Mouse (Mus musculus) spleen, adult 2 months (tissue): ENCODE data around the gene Cnn3. TPM values are rescaled to one million over a fixed set of nuclear protein-coding genes. Genes with fewer than 3 reads are reported as not detected.

ENCODE experiments used
- DNase-seq, 2 experiments: peaks; one replicate each; pipeline versions ENCODE4 v3.0.0 to v3.0.0-alpha.2; 2012 to 2021; ENCODE audit warnings: low spot score in 2 of 2, low read depth in 1 of 2
- H3K27ac ChIP-seq: fragments of 200-500 bp; 2 replicates; pipeline ENCODE4 v1.5.1; 2012; ENCODE audit warnings: low read length, inconsistent platforms; ENCODE audit not compliant: insufficient read depth
- H3K27me3 ChIP-seq: fragments of 200-500 bp; 2 replicates; pipeline ENCODE4 v1.6.1; 2012; ENCODE audit warnings: mild to moderate bottlenecking, moderate library complexity, low read length, inconsistent platforms; ENCODE audit not compliant: control insufficient read depth, insufficient read depth
- H3K36me3 ChIP-seq: fragments of 200-500 bp; 2 replicates; pipeline ENCODE4 v1.6.1; 2012; ENCODE audit warnings: mild to moderate bottlenecking, low read length, inconsistent platforms; ENCODE audit not compliant: control insufficient read depth, insufficient read depth
- H3K4me1 ChIP-seq: fragments of 200-500 bp; 2 replicates; pipeline ENCODE4 v1.6.1; 2011; ENCODE audit warnings: inconsistent platforms; ENCODE audit not compliant: control insufficient read depth, insufficient read depth, insufficient read length
- H3K4me3 ChIP-seq: fragments of 200-500 bp; 2 replicates; pipeline ENCODE4 v1.5.1; 2011; ENCODE audit warnings: mild to moderate bottlenecking, inconsistent platforms; ENCODE audit not compliant: insufficient read depth, insufficient read length; ENCODE audit errors: extremely low read depth
- CTCF ChIP-seq: fragments of 200-500 bp; IDR thresholded peaks from 2 replicates; pipeline ENCODE4 v1.5.1; 2011; ENCODE audit warnings: mild to moderate bottlenecking, inconsistent platforms; ENCODE audit not compliant: insufficient read depth, insufficient read length, insufficient replicate concordance; ENCODE audit errors: extremely low read depth
- POLR2A ChIP-seq: fragments of 200-500 bp; IDR thresholded peaks from 2 replicates; pipeline ENCODE4 v1.6.1; 2011; ENCODE audit warnings: low read depth, low read length, inconsistent platforms
- WGBS: fragments of 180-500 bp; shearing (Covaris S2); methylation state at CpG from one replicate; pipeline ENCODE4 v1.1.7; 2018; 5-methylcytosine and 5-hydroxymethylcytosine counted together
- polyA plus RNA-seq: library from polyadenylated mRNA; depleted of rRNA; stranded (reverse); fragments of >200 nt; gene quantifications from 2 replicates; pipeline ENCODE4 v1.2.3, GENCODE M21; 2012

Cnn3 gene
- polyA plus RNA-seq, 1 experiment: 55.7 TPM

DNA sequence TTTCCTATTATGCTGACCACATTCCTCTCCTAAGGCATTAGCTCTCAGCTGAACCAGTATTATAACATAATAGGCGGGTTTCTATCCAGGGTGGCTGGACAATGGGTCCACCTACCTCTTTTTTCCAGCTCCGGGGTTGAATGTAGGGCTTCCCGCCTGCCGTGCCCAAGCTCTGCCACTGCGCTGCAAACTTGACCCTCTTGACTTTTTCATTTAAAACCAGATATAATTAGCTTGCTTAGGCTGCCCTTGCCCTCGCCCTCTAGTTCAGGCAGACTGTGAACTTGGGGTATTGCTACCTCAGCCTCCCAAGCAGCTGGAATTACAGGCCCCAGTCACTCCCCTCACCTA lies 8.1 kb upstream of the Cnn3 start:
- Histone ChIP-seq H3K36me3 (no peaks in the 10 kb centered on the region), H3K4me1 (no peaks in the 10 kb centered on the region), H3K27ac (no peak overlapping the region), H3K4me3 (no peak overlapping the region), H3K27me3 (no peaks in the 10 kb centered on the region)
- WGBS: 89% methylated on average over 6 of the region's 6 CpGs
- no peak for DNase-seq
- no peak for TF ChIP-seq CTCF
- no peak for TF ChIP-seq POLR2A

DNA sequence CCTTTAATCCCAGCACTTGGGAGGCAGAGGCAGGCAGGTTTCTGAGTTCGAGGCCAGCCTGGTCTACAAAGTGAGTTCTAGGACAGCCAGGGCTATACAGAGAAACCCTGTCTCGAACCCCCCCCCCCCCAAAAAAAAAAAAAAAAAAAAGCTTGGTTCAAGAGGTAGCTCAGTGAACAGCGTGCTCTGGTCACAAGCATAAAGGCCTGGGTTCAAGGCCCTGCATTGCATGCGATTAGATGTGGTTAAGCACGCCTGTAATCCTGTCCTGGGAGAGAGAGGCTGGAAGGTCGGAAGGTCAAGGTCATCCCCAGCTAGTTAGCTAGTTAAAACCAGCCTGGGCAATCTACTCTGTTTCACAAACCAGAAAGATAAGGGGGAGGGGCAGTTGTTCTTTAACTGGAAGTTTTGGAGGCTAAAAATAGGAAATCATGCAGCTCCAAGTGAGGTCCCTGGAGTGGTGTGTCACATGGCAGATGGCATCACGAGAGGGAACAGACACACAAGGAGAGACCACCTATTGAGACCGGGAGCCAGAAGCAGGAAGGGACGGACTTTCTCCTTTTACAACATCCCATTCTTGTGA lies 7.4 kb upstream of the Cnn3 start:
- H3K4me1 ChIP-seq: no peaks in the 10 kb centered on the region
- H3K4me3 ChIP-seq: no peak overlapping the region
- no peak for DNase-seq
- H3K36me3 ChIP-seq: no peaks in the 10 kb centered on the region
- no peak for TF ChIP-seq POLR2A
- TF ChIP-seq CTCF: no peak
- WGBS: 86% methylated on average over 9 of the region's 9 CpGs
- H3K27me3 ChIP-seq: no peaks in the 10 kb centered on the region
- H3K27ac ChIP-seq: no peak overlapping the region

DNA sequence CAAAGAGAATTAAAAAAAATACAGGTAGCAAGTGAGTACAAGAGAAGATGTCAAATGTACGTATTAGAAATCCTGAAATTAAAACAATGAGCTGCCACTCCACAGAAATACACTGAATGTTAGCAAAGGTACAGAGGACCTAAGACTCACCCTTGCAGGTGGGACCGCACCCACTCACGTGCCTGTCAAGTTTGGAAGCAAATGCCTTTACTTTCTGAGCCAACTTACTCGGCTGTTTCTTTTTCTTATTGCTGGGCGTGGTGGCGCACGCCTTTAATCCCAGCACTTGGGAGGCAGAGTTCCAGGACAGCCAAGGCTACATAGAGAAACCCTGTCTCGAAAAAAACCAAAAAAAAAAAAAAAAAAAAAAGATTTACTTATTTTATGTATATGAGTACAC lies 3.9 kb upstream of the Cnn3 start:
- Histone ChIP-seq H3K36me3 (no peaks in the 10 kb centered on the region), H3K27ac (no peak overlapping the region), H3K4me1 (peaks cover 4% of the 10 kb centered on the region), H3K27me3 (0 out of 2 replicates have a peak, but pooled peaks cover 2% of the 10 kb centered on the region), H3K4me3 (no peak overlapping the region)
- TF ChIP-seq POLR2A (no peak), CTCF (no peak)
- WGBS: 85% methylated on average over 8 of the region's 8 CpGs
- no peak for DNase-seq

DNA sequence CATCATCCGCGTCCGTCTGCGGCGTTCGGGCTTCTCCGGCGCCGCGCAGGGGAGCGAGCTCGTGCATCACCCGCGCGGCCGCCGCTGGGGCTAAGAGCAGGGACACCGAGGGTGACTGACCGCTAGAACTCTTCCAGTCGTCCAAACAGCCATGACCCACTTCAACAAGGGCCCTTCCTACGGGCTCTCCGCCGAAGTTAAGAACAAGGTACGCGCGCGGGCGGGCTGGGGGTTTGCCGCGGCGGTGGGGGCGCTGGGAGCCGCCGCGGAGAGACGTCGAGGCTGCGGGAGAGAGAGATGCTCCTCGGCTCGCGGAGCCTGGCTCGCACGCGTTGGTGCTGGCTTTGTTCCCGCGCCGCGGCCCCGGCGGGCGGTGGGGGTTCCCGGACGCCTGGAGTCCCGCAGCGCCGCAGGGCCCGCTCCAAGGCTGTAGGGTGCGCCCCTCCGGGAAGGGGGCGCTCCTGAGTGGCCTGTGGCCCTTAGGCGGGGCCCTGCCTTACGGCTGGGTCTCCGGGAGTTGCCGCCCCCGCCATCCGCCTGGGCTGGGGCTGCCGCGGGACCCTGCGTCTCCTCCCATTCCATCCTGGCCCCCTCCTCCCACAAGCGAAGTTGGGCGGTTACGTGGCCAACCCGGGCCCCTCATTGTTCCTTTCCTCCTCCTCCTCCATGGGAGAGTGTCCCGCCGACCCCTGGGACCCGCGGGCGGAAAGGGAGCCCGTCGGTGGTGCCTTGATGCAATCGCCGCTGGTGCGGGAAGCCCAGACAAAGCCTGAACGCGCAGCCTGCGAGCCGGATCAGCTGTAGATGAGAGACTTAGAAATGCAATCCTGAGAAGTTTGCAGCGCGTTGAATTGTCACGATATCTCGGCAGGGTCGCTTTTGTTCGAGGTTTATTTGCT lies 573 bp downstream of the Cnn3 start:
- DNase-seq: peak; percentile 40 to 79

DNA sequence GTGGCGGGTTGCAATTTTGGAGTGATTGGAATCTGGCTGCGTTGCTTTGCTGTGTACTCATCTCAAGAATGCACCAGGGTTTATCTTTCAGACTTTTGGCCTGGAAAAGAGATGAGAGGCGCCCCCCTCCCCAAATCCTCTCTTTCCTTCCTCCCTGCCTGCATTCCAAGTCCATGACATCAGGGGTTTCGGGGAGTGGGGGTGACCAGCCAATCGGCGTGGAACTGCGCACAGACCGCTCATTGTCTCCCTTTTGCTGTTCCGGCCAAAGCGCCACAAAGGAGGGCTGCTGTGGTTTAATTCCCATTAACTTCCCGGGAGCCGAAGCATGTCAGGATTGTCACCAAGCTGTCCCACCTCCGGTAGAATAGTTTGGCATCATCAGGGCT lies 1.2 kb downstream of the Cnn3 start:
- 2% methylated on average over 13 of the region's 13 CpGs for WGBS
- Histone ChIP-seq H3K36me3 (no peaks in the 10 kb centered on the region), H3K27me3 (0 out of 2 replicates have a peak, but pooled peaks cover 2% of the 10 kb centered on the region), H3K4me1 (peaks cover 4% of the 10 kb centered on the region), H3K27ac (peak overlapping the region; percentile 71), H3K4me3 (peak overlapping the region; percentile 87)
- DNase-seq: no peak
- TF ChIP-seq CTCF (no peak), POLR2A (no peak)

More for the DNA sequence above, 573 bp downstream of the Cnn3 start:
- TF ChIP-seq POLR2A (no peak), CTCF (peak; percentile 50; the same call in 1 of the 2 replicates)
- H3K4me1 ChIP-seq: peaks cover 4% of the 10 kb centered on the region
- peak overlapping the region; percentile 87 for H3K4me3 ChIP-seq
- 0 out of 2 replicates have a peak, but pooled peaks cover 2% of the 10 kb centered on the region for H3K27me3 ChIP-seq
- peak overlapping the region; percentile 71 for H3K27ac ChIP-seq
- H3K36me3 ChIP-seq: no peaks in the 10 kb centered on the region
- under 1% methylated on average over 93 of the region's 93 CpGs for WGBS

DNA sequence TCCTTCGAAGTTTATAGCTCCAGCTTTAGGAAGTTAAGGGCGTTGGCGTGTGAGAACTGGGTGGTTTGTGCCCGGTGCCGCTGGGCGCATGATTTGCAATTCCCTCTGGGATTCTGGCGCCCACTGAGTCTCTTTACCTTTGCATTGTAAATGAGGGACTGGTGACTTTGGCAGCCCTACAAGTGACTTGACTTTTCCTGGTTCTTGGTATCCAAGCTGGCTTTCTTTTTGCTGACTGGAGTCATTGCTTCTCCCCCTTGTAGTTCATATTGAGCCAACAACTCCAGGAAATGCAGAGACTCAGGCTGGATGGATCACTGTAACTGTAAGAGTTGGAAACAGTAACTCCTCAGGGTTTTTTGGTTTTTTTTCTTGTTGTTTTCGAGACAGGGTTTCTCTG lies 1.9 kb downstream of the Cnn3 start:
- Histone ChIP-seq H3K27me3 (0 out of 2 replicates have a peak, but pooled peaks cover 2% of the 10 kb centered on the region), H3K4me1 (peaks cover 4% of the 10 kb centered on the region), H3K4me3 (peak overlapping the region; percentile 15), H3K27ac (no peak overlapping the region), H3K36me3 (no peaks in the 10 kb centered on the region)
- 11% methylated on average over 8 of the region's 8 CpGs for WGBS
- peak; percentile 23 to 39 for DNase-seq
- no peak for TF ChIP-seq POLR2A
- no peak for TF ChIP-seq CTCF

DNA sequence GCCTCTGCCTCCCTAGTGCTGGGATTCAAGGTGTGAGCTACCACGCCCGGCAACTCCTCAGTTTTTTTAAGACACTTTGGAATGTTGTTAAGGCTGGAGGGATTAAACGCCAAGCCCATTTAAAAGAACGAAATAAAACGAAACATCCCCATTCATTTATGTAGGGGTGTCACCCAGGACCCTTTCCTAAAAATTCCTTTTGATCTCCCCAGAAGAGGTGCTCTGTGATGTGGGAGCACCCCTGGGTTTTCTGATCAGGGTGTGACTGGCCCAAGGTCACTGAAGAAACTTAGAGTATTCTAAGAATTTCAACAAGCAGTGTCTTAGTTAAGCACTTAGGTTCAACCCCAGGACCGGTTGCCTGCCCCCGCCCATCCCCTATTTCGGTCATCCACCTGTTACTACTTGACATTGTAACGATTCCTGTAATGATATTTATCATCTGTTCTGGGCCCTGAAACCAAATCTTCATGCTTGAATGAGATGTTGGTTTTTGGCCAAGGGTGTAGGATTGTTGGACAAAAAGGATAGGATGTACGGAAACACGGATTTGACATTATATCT lies 2.5 kb downstream of the Cnn3 start:
- no peak overlapping the region for H3K27ac ChIP-seq
- 0 out of 2 replicates have a peak, but pooled peaks cover 2% of the 10 kb centered on the region for H3K27me3 ChIP-seq
- 75% methylated on average over 11 of the region's 11 CpGs for WGBS
- TF ChIP-seq CTCF: no peak
- TF ChIP-seq POLR2A: no peak
- DNase-seq: no peak
- peaks cover 4% of the 10 kb centered on the region for H3K4me1 ChIP-seq
- H3K36me3 ChIP-seq: no peaks in the 10 kb centered on the region
- H3K4me3 ChIP-seq: no peak overlapping the region
